Mouse (Mus musculus) cerebellum, adult (tissue): ENCODE data around the gene Hcst.

Source experiments
- ATAC-seq: cut with Nextera tagmentation; 2 replicates; pipeline ENCODE4 v1.9.2; 2017; ENCODE audit warnings: mild to moderate bottlenecking, moderate library complexity, mixed read lengths; ENCODE audit not compliant: insufficient number of reproducible peaks, low FRiP score, low TSS enrichment

The Hcst gene

GRCm38 (mm10) chr7:30392746-30393520, 26.7 kb downstream of the Hcst start:
- ATAC-seq: no peak

GRCm38 (mm10) chr7:30384106-30384505, 35.5 kb downstream of the Hcst start:
- no peak for ATAC-seq

- no peak for ATAC-seq
Measured at GRCm38 (mm10) chr7:30380061-30380460, 39.6 kb downstream of the Hcst start.

GRCm38 (mm10) chr7:30373501-30373962, 46.1 kb downstream of the Hcst start:
- peak; percentile 99 for ATAC-seq
